In the genomic region with DNA sequence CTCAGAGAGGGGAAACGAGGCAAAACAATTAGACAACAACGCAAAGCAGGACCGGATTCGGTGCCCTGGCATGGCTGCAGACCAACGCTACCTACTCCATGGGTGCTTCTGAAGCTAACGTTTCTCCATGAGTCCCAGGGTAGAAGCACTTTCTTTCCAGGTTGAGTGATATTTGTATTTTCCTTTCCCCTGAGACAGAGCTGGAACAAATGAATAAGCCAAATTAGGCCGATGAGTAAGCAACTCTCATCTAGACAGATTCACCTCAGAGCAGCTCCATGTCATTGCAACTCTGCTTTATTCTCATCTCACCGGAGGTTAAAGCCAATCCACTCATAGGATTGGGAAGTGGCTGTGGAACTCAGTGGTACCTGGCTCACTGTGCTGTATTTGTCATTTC, we compare ENCODE assay signal across 33 mouse cellular contexts.
"Had no signal": no experiment of that assay in that cellular context is flagged by ENCODE, and none has a peak within 500 bp of the region (broad histone marks: within the 10 kb centered on the region; RNA-seq: fewer than 3 reads in every experiment).

No protein-coding gene starts in this region.

- ATAC-seq: hindbrain, embryonic 16.5 days; hindbrain, postnatal 0 days; intestine, embryonic 15.5 days; intestine, postnatal 0 days had no signal

- DNase-seq: heart, postnatal 10 days; heart, postnatal 14 days; heart, postnatal 36 days; heart, postnatal 4 days; kidney, adult 11 months; kidney, adult 18-20 months; kidney, adult 2 months; kidney, adult 8-10 months; kidney, adult 9 months; kidney, postnatal 10 days; kidney, postnatal 14 days; kidney, postnatal 25 days; kidney, postnatal 36 days; kidney, postnatal 4 days; layer of hippocampus, adult 9-11 months; layer of hippocampus, postnatal 36 days had no signal

- H3K27me3 ChIP-seq: heart, embryonic 12.5 days; heart, embryonic 13.5 days; heart, embryonic 15.5 days; hindbrain, embryonic 15.5 days; intestine, embryonic 15.5 days; kidney, embryonic 15.5 days had no signal

- H3K9ac ChIP-seq: heart, embryonic 12.5 days; heart, embryonic 13.5 days; heart, embryonic 15.5 days; hindbrain, embryonic 12.5 days; hindbrain, embryonic 13.5 days; hindbrain, embryonic 14.5 days; hindbrain, embryonic 15.5 days; intestine, embryonic 15.5 days; kidney, embryonic 15.5 days had no signal

- H3K27ac ChIP-seq: heart, embryonic 13.5 days; heart, embryonic 15.5 days; hindbrain, embryonic 10.5 days; hindbrain, embryonic 12.5 days; hindbrain, embryonic 13.5 days; hindbrain, embryonic 14.5 days; hindbrain, embryonic 15.5 days; hindbrain, postnatal 0 days; intestine, embryonic 15.5 days; kidney, embryonic 15.5 days; kidney, postnatal 0 days; layer of hippocampus, adult 2 months; left cerebral cortex, adult 2 months had no signal

- H3K36me3 ChIP-seq: heart, embryonic 12.5 days; heart, embryonic 13.5 days; heart, embryonic 15.5 days; hindbrain, embryonic 10.5 days; hindbrain, embryonic 12.5 days; hindbrain, embryonic 13.5 days; hindbrain, embryonic 15.5 days; intestine, embryonic 15.5 days; kidney, embryonic 15.5 days had no signal

- H3K4me1 ChIP-seq: heart, embryonic 12.5 days; heart, embryonic 13.5 days; heart, embryonic 15.5 days; hindbrain, embryonic 10.5 days; hindbrain, embryonic 12.5 days; hindbrain, embryonic 13.5 days; hindbrain, embryonic 15.5 days had no signal

- H3K4me2 ChIP-seq: heart, embryonic 11.5 days; heart, embryonic 12.5 days; heart, embryonic 13.5 days; heart, embryonic 15.5 days; hindbrain, embryonic 12.5 days; hindbrain, embryonic 13.5 days; hindbrain, embryonic 14.5 days; hindbrain, embryonic 15.5 days; intestine, embryonic 15.5 days; kidney, embryonic 15.5 days had no signal

- H3K4me3 ChIP-seq: heart, embryonic 12.5 days; heart, embryonic 13.5 days; heart, embryonic 15.5 days; hindbrain, embryonic 10.5 days; hindbrain, embryonic 12.5 days; hindbrain, embryonic 13.5 days; hindbrain, embryonic 15.5 days; intestine, embryonic 15.5 days; kidney, embryonic 15.5 days; layer of hippocampus, adult 2 months; left cerebral cortex, adult 2 months had no signal

- H3K9me3 ChIP-seq: heart, embryonic 12.5 days; heart, embryonic 13.5 days; heart, embryonic 15.5 days; hindbrain, embryonic 10.5 days; hindbrain, embryonic 12.5 days; hindbrain, embryonic 13.5 days; hindbrain, embryonic 15.5 days; intestine, embryonic 15.5 days; kidney, embryonic 15.5 days had no signal
